Mouse (Mus musculus) ES-Bruce4 (cell line): ENCODE measurements around the gene Tmed10. TPM values are rescaled to one million over a fixed set of nuclear protein-coding genes. Genes with fewer than 3 reads are reported as not detected.

Source experiments
- H3K27ac ChIP-seq: 2 replicates; pipeline ENCODE4 v1.5.1; 2012; ENCODE audit warnings: low read length, inconsistent platforms; ENCODE audit not compliant: insufficient read depth
- H3K27me3 ChIP-seq: 2 replicates; pipeline ENCODE4 v1.6.1; 2012; ENCODE audit warnings: mild to moderate bottlenecking, low read length, inconsistent platforms; ENCODE audit not compliant: control insufficient read depth, poor library complexity, insufficient read depth, severe bottlenecking
- H3K36me3 ChIP-seq: 2 replicates; pipeline ENCODE4 v1.6.1; 2012; ENCODE audit warnings: inconsistent platforms, mild to moderate bottlenecking, low read length, moderate library complexity; ENCODE audit not compliant: control insufficient read depth, poor library complexity, insufficient read depth, severe bottlenecking
- H3K4me1 ChIP-seq: one replicate; pipeline ENCODE4 v1.8.1; 2011; ENCODE audit warnings: low read length; ENCODE audit not compliant: control insufficient read depth, insufficient read depth
- H3K4me3 ChIP-seq: 2 replicates; pipeline ENCODE4 v1.5.1; 2011; ENCODE audit warnings: low read depth, mild to moderate bottlenecking, low read length
- H3K9ac ChIP-seq: 2 replicates; pipeline ENCODE4 v1.6.1; 2012; ENCODE audit warnings: low read depth, mild to moderate bottlenecking, inconsistent platforms; ENCODE audit not compliant: poor library complexity, severe bottlenecking
- H3K9me3 ChIP-seq: replicated peaks from 2 replicates; pipeline ENCODE4 v1.6.1; 2012; ENCODE audit warnings: mild to moderate bottlenecking, low read length, inconsistent platforms; ENCODE audit not compliant: control insufficient read depth, poor library complexity, insufficient read depth, severe bottlenecking
- CTCF ChIP-seq: IDR thresholded peaks from one replicate; pipeline ENCODE4 v1.8.1; 2011; ENCODE audit warnings: low read depth, low read length
- EP300 ChIP-seq: IDR thresholded peaks from 2 replicates; pipeline ENCODE4 v1.6.1; 2011; ENCODE audit warnings: low read depth, low read length; ENCODE audit not compliant: insufficient read depth
- POLR2A ChIP-seq: IDR thresholded peaks from one replicate; pipeline ENCODE4 v1.8.1; 2011; ENCODE audit warnings: low read length; ENCODE audit not compliant: insufficient read depth
- polyA plus RNA-seq: library from polyadenylated mRNA; stranded (reverse); fragments of >200 nt; gene quantifications from 2 replicates; pipeline ENCODE4 v1.2.4, GENCODE M21; 2011; ENCODE audit warnings: low read depth; ENCODE audit not compliant: missing spikeins, insufficient read depth, insufficient read length

The Tmed10 gene
- 174 and 184 TPM in 2 replicates for polyA plus RNA-seq

DNA sequence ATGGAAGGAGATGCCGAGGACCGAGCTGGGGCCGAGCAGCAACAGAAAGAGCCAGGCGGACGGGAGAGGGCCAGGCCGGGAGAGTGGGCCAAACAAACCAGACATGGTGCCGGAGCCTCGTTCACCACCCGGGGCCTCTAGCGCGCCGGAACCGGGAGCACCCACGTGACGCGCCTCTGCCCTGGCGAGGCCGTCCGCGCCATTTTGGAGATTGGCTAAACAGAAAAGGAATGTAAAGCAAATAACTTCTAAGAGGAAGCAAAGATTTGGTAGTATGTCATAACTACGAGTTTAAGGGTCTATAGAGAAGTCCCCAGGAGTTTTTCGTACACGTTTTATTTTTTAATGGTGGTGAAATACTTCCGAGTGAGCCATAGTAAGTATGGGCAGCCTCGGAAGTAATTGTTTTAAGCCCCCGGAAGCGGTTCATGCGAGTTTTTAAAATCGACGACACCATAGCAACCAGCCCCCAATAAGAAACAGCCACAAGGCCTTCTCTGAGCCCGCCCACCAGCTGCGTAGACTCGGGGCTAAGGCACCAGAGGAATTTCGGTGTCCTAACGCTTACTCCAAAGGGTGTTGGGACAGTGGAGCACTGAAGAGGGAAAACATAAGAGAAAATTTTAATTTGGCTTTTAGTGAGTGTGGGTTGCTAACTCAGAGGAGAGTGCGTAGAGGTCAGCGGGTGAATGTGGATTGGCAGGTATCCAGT, at the start of gene Tmed10:
TSS of gene Tmed10 (minus strand) at position 287 of the 712 bp plus-strand sequence.
- no peaks in the 10 kb centered on the region for H3K36me3 ChIP-seq
- no peaks in the 10 kb centered on the region for H3K27me3 ChIP-seq
- peaks cover 2% of the 10 kb centered on the region for H3K4me1 ChIP-seq
- H3K4me3 ChIP-seq: peak within 1 kb of the TSS; percentile 99
- no peak within 1 kb of the TSS for H3K27ac ChIP-seq
- H3K9ac ChIP-seq: peak within 1 kb of the TSS; percentile 96
- H3K9me3 ChIP-seq: no peaks in the 10 kb centered on the region
- peak; percentile 35 for TF ChIP-seq POLR2A
- no peak for TF ChIP-seq EP300
- no peak for TF ChIP-seq CTCF

DNA sequence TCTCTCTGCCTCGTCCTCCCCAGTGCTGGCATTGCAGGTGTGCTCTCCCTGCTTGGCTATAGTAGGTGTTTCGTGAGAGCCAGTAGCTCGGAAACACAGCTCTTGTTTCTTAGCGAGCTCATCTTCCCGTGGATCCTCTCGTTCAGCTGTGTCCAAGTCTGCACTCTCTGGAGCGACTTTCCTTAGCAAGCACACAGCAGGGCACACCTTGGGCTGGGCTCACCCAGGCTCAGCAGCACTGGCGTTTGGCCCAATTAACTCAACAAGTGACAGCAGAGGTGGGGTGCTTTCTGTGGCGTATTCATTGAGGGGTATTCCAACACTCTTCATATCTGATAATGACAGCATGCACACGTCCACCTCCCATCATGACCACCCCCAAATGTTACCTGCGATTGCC, 48.6 kb upstream of the Tmed10 start:
- no peaks in the 10 kb centered on the region for H3K36me3 ChIP-seq
- H3K27ac ChIP-seq: no peak overlapping the region
- H3K4me1 ChIP-seq: peaks cover 1% of the 10 kb centered on the region
- no peaks in the 10 kb centered on the region for H3K27me3 ChIP-seq
- no peak overlapping the region for H3K4me3 ChIP-seq
- no peaks in the 10 kb centered on the region for H3K9me3 ChIP-seq
- TF ChIP-seq EP300 (no peak), POLR2A (no peak), CTCF (no peak)
- no peak overlapping the region for H3K9ac ChIP-seq

DNA sequence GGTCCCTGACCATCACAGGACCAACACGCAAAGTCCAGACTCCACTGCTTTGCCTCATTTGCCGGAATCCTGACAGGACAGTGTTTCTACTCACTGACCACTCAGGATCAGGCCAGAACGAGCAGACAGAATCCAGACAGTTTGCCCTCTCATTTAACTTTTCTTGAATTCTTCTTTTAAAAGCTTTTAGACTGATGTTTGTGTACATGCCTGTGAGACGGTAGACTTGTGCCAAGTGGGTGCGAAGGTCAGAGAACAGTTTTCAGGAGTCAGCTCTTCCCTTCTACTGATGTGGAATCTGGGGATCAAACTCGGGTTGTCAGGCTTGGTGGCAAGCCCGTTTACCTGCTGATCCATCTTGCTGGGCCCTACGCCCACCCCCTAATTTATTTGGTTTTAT, 47.9 kb upstream of the Tmed10 start:
- H3K9me3 ChIP-seq: no peaks in the 10 kb centered on the region; the same call in 1 of the 2 replicates
- no peaks in the 10 kb centered on the region for H3K27me3 ChIP-seq
- no peak overlapping the region for H3K9ac ChIP-seq
- H3K36me3 ChIP-seq: no peaks in the 10 kb centered on the region
- TF ChIP-seq POLR2A (no peak), CTCF (no peak), EP300 (no peak)
- H3K27ac ChIP-seq: no peak overlapping the region
- peaks cover 1% of the 10 kb centered on the region for H3K4me1 ChIP-seq
- no peak overlapping the region for H3K4me3 ChIP-seq

DNA sequence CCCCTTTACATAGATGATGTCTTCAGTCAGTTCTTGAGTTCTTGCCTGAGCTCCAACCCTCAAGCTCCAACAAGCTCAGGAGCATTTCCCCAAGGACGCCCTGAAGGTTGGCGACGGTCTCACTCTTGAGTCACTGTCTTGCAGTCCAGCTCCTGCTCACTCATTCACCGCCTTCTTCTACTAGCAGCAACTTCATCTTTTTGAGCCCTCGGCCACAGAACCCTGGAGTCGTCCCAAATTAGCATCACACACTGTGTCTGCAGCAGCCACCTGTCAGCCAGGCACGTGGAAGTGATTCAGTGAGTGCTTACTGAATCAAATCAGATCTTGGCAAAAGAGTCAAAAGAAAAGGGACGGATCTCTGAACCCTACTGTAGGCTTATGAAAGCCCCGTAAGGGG, 46.3 kb upstream of the Tmed10 start:
- no peak overlapping the region for H3K27ac ChIP-seq
- no peaks in the 10 kb centered on the region; the same call in 1 of the 2 replicates for H3K9me3 ChIP-seq
- H3K4me3 ChIP-seq: no peak overlapping the region
- peaks cover under 1% of the 10 kb centered on the region for H3K4me1 ChIP-seq
- H3K9ac ChIP-seq: no peak overlapping the region
- H3K27me3 ChIP-seq: no peaks in the 10 kb centered on the region
- TF ChIP-seq POLR2A (no peak), EP300 (no peak), CTCF (no peak)
- H3K36me3 ChIP-seq: no peaks in the 10 kb centered on the region

DNA sequence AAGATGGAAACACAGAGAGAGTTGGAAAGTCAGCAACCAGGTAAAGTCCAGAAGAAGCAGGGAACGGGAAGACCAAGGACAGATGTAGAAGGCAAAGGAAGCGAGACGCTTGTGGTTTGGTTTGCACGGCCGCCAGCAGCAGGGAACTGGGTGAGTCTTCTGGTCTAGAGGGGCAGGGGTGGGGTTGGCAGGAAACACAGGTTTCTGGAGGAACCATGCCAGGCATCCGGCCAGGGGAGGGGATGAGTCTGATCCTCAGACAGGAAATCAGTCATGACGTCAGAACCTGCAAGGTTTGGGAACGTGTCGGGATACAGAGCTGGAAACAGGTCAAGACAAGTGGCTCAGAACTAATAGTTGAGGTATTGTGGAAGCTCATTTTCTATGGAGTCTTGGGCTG, 43.2 kb upstream of the Tmed10 start:
- Histone ChIP-seq H3K9ac (no peak overlapping the region), H3K9me3 (no peaks in the 10 kb centered on the region; the same call in 1 of the 2 replicates), H3K27me3 (no peaks in the 10 kb centered on the region), H3K4me1 (no peaks in the 10 kb centered on the region), H3K36me3 (no peaks in the 10 kb centered on the region), H3K4me3 (no peak overlapping the region), H3K27ac (no peak overlapping the region)
- no peak for TF ChIP-seq EP300
- no peak for TF ChIP-seq POLR2A
- no peak for TF ChIP-seq CTCF

DNA sequence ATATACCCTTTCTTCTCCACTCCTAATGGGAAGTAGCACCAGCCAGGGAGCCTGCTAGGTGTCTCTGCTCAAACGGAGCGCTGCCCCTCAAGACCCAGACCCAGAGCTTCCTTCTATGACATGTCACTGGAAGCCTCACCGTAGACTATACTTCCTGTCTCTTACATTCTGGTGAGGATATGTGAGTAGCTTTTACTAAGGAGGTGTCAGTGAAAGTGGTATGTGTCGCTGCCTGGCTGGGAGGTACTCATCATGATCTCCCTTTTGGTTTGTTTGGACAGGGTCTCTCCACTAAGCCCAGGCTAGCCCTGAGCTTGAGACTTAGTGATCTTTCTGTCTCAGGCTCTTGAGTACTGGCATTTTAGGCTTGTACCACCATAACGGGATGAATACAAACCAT, 41.7 kb upstream of the Tmed10 start:
- Histone ChIP-seq H3K9me3 (peaks cover 13% of the 10 kb centered on the region), H3K27me3 (no peaks in the 10 kb centered on the region), H3K36me3 (no peaks in the 10 kb centered on the region), H3K9ac (no peak overlapping the region), H3K4me1 (no peaks in the 10 kb centered on the region), H3K27ac (no peak overlapping the region), H3K4me3 (no peak overlapping the region)
- TF ChIP-seq CTCF: no peak
- TF ChIP-seq POLR2A: no peak
- TF ChIP-seq EP300: no peak
